Comparison of ENCODE assay signal across 11 mouse cellular contexts in the genomic region with DNA sequence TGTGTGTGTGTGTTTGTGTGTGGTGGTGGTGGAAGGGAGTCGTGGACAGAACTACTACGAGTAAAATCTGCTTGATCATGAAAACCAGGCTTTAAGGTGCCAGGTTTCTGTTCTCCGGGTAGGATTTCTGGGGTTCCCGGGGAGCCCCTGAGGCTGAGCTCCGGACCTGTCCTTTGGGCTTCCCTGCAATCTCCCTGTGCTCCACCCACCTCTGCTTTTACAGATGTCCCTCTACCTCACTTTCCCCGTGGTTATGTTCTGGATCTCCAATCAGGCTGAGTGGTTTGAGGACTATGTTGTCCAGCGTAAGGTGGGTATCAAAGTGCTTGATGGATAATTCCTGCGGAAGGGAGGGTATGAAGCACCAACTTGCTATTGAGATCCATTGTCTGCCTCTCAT. TPM values are rescaled to one million over a fixed set of nuclear protein-coding genes. Genes with fewer than 3 reads are reported as not detected.
A peak's percentile ranks its signal among the peaks of the same experiment; 100 is the strongest.
DNase-seq lines count a peak whose midpoint lies in the region; ATAC-seq and TF ChIP-seq lines count a peak whose summit lies in the region.
"Had no signal": no experiment of that assay in that cellular context is flagged by ENCODE, and none has a peak within 500 bp of the region (broad histone marks: within the 10 kb centered on the region; RNA-seq: fewer than 3 reads in every experiment).

No protein-coding gene starts in this region.

- H3K27me3 ChIP-seq in heart, embryonic 11.5 days (ENCODE audit: control insufficient read depth, insufficient read depth, low read length): no peaks in the 10 kb centered on the region
- no peaks in the 10 kb centered on the region for H3K27me3 ChIP-seq in forebrain, postnatal 0 days (ENCODE audit: insufficient read depth, low read length)
- no peaks in the 10 kb centered on the region for H3K27me3 ChIP-seq in thymus, adult 2 months (ENCODE audit: control insufficient read depth, insufficient read depth, low read length)

- 61% methylated on average over 8 of the region's 8 CpGs for WGBS in heart, embryonic 11.5 days (ENCODE audit: insufficient replicate concordance)
- WGBS in forebrain, postnatal 0 days: 70% methylated on average over 8 of the region's 8 CpGs
- WGBS in macrophage (ENCODE audit: missing documents): 74% methylated on average over 4 of the region's 8 CpGs
- WGBS in thymus, adult 2 months: 61% methylated on average over 8 of the region's 8 CpGs

- no peaks in the 10 kb centered on the region for H3K9me3 ChIP-seq in heart, embryonic 11.5 days (replicated peaks; ENCODE audit: control insufficient read depth, low read length)
- no peaks in the 10 kb centered on the region for H3K9me3 ChIP-seq in ES-E14 (ENCODE audit: control insufficient read depth, insufficient read depth, low read depth, low read length)
- H3K9me3 ChIP-seq in forebrain, postnatal 0 days (ENCODE audit: low read length): no peaks in the 10 kb centered on the region

- peaks cover 9% of the 10 kb centered on the region for H3K36me3 ChIP-seq in heart, embryonic 11.5 days (ENCODE audit: control insufficient read depth, insufficient read depth, low read length)
- peaks cover 11% of the 10 kb centered on the region for H3K36me3 ChIP-seq in ES-E14 (ENCODE audit: control insufficient read depth, insufficient read depth, low read length, poor library complexity, severe bottlenecking)
- H3K36me3 ChIP-seq in forebrain, postnatal 0 days (ENCODE audit: insufficient read depth): peaks cover 9% of the 10 kb centered on the region
- H3K36me3 ChIP-seq in macrophage (ENCODE audit: inconsistent target): peaks cover 24% of the 10 kb centered on the region
- no peaks in the 10 kb centered on the region; the same call in 1 of the 2 replicates for H3K36me3 ChIP-seq in thymus, adult 2 months (ENCODE audit: control insufficient read depth, insufficient read depth, low read length)

- H3K4me1 ChIP-seq in heart, embryonic 11.5 days (ENCODE audit: control insufficient read depth, insufficient read depth, low read length): peaks cover 4% of the 10 kb centered on the region
- H3K4me1 ChIP-seq in ES-E14 (ENCODE audit: control insufficient read depth in 2 of 2, insufficient read depth in 2 of 2, low read length in 2 of 2, poor library complexity in 1 of 2): 0 out of 4 replicates have a peak, but pooled peaks cover 0 to 2% of the 10 kb centered on the region in 2 experiments
- peaks cover 13% of the 10 kb centered on the region for H3K4me1 ChIP-seq in forebrain, postnatal 0 days (ENCODE audit: insufficient read depth)
- H3K4me1 ChIP-seq in thymus, adult 2 months (replicated peaks; ENCODE audit: control insufficient read depth, insufficient read depth, low read length): peaks cover 9% of the 10 kb centered on the region

- no peak for TF ChIP-seq POLR2A in thymus, adult 2 months (IDR thresholded peaks at IDR 0.05; ENCODE audit: control insufficient read depth, extremely low read depth, insufficient read depth, low read length, poor library complexity)

- intact Hi-C loops in heart, postnatal 36 days (cut with DNase I): loop anchor here (5.0 to 10.0 kb wide), 3 partner anchors 105 to 1055 kb away; partner anchors contain the start of genes Ctxn1, Pnpla6 and Snapc2

- peaks cover 44% of the 10 kb centered on the region for H3K79me2 ChIP-seq in macrophage (ENCODE audit: inconsistent target)

- peak overlapping the region; percentile 65 for H3K4me2 ChIP-seq in heart, embryonic 11.5 days
- H3K4me2 ChIP-seq in forebrain, postnatal 0 days (ENCODE audit: low read depth): peak overlapping the region; percentile 68

- no peak overlapping the region for H3K27ac ChIP-seq in heart, embryonic 11.5 days (ENCODE audit: low read depth, low read length)
- H3K27ac ChIP-seq in ES-E14 (ENCODE audit: insufficient read depth, low read depth, low read length, poor library complexity, severe bottlenecking) (no peak overlapping the region), macrophage (no peak overlapping the region)
- H3K27ac ChIP-seq in forebrain, postnatal 0 days (ENCODE audit: low read depth, low read length): no peak overlapping the region
- H3K27ac ChIP-seq in thymus, adult 2 months (ENCODE audit: control insufficient read depth, insufficient read depth, low read length): no peak overlapping the region

- H3K9ac ChIP-seq in heart, embryonic 11.5 days (ENCODE audit: low read depth, low read length): peak overlapping the region; percentile 74
- H3K9ac ChIP-seq in ES-E14 (ENCODE audit: insufficient read depth, low read depth, low read length, poor library complexity, severe bottlenecking): peak overlapping the region; percentile 77; the same call in 1 of the 2 replicates
- no peak overlapping the region for H3K9ac ChIP-seq in forebrain, postnatal 0 days

- no peak for ATAC-seq in heart, embryonic 11.5 days (replicated peaks; ENCODE audit: insufficient number of reproducible peaks, low FRiP score, low TSS enrichment)
- no peak for ATAC-seq in forebrain, postnatal 0 days

- in situ Hi-C loops in ES-E14 (cut with MboI; ENCODE audit: low sequenced_read_pairs in 2 of 2, unreplicated experiment in 2 of 2): no loop called here

- no peak for DNase-seq in heart, postnatal 36 days
- no peak for DNase-seq in ES-E14 (ENCODE audit: low read depth, low spot score)
- DNase-seq in forebrain, postnatal 0 days: no peak
- DNase-seq in thymus, postnatal 14 days: no peak
- DNase-seq in thymus, adult 2 months: no peak
- DNase-seq in adrenal gland, postnatal 14 days: no peak
- DNase-seq: thymus, adult 18-20 months had no signal

- H3K4me3 ChIP-seq in heart, embryonic 11.5 days (ENCODE audit: low read depth, low read length): peak overlapping the region; percentile 80
- peak overlapping the region; percentile 78 to 93; a peak in 3 of 4 replicates for H3K4me3 ChIP-seq in ES-E14 (ENCODE audit: insufficient read depth in 1 of 2, low read depth in 1 of 2, low read length in 2 of 2, poor library complexity in 1 of 2, severe bottlenecking in 1 of 2)
- peak overlapping the region; percentile 99 for H3K4me3 ChIP-seq in forebrain, postnatal 0 days (ENCODE audit: low read depth, low read length)
- H3K4me3 ChIP-seq in macrophage (ENCODE audit: inconsistent target): peak overlapping the region; percentile 99
- no peak overlapping the region for H3K4me3 ChIP-seq in thymus, adult 2 months (ENCODE audit: control insufficient read depth, insufficient read depth, low read length)

- TF ChIP-seq CTCF in forebrain, postnatal 0 days (IDR thresholded peaks at IDR 0.05; ENCODE audit: low read depth): no peak
- no peak for TF ChIP-seq CTCF in thymus, adult 2 months (IDR thresholded peaks at IDR 0.05; ENCODE audit: borderline replicate concordance, control insufficient read depth, extremely low read depth, insufficient read depth, low read length, poor library complexity)

RNA-seq across cellular contexts. Expression of gene Pet100, which starts 0.8 kb away (rescaled TPM):
- polyA plus RNA-seq in heart, embryonic 11.5 days (2014; fragmentation: Nextera tagmentation; extraction: Ambion mirVana): 109 and 114 TPM in 2 replicates
- total RNA-seq in heart, postnatal 36 days (2021): 10 to 100 TPM; 77.5 to 81.7 TPM
- total RNA-seq in ES-E14 (2012; rRNA removed): 97.6 and 110 TPM in 2 replicates
- total RNA-seq in forebrain, postnatal 0 days (2014; rRNA removed): 17.7 and 22.9 TPM in 2 replicates
- polyA plus RNA-seq in forebrain, postnatal 0 days (2015; fragmentation: Nextera tagmentation; extraction: Ambion mirVana): 82.4 and 121 TPM in 2 replicates
- total RNA-seq in macrophage (2018; cell fraction: chromatin; rRNA removed): 10 to 100 TPM in 25 of 26 experiments, 1 to 10 TPM in 1; 8.3 to 84.9 (median 43.3) TPM
- 10 to 100 TPM; 35.4 to 94.1 (median 54.8) TPM for total RNA-seq in macrophage (2018; cell fraction: cytosol; rRNA removed)
- 10 to 100 TPM; 21.8 to 91.7 (median 55.4) TPM for total RNA-seq in macrophage (2018; cell fraction: nucleus; rRNA removed)
- 35.9 to 49.5 TPM (median 43.3 TPM) in 3 replicates for polyA plus RNA-seq in macrophage (2018)
- 4.7 and 6.9 TPM in 2 replicates for polyA plus RNA-seq in thymus, adult 2 months (2012; rRNA removed)
- total RNA-seq in adrenal gland, postnatal 14 days (2021): 121 TPM in 2 replicates

RNA-seq across cellular contexts. Expression of gene Xab2, which starts 1.0 kb away (rescaled TPM):
- 32.6 and 34.7 TPM in 2 replicates for polyA plus RNA-seq in heart, embryonic 11.5 days (2014; fragmentation: Nextera tagmentation; extraction: Ambion mirVana)
- 10 to 100 TPM; 17.1 to 17.5 TPM for total RNA-seq in heart, postnatal 36 days (2021)
- 76.0 and 78.9 TPM in 2 replicates for total RNA-seq in ES-E14 (2012; rRNA removed)
- 38.7 and 48.4 TPM in 2 replicates for total RNA-seq in forebrain, postnatal 0 days (2014; rRNA removed)
- polyA plus RNA-seq in forebrain, postnatal 0 days (2015; fragmentation: Nextera tagmentation; extraction: Ambion mirVana): 34.6 and 37.3 TPM in 2 replicates
- 10 to 100 TPM; 32.7 to 76.6 (median 56.0) TPM for total RNA-seq in macrophage (2018; cell fraction: chromatin; rRNA removed)
- 10 to 100 TPM; 16.4 to 30.4 (median 24.6) TPM for total RNA-seq in macrophage (2018; cell fraction: cytosol; rRNA removed)
- 10 to 100 TPM; 30.8 to 54.1 (median 39.6) TPM for total RNA-seq in macrophage (2018; cell fraction: nucleus; rRNA removed)
- 26.9 to 29.7 TPM (median 28.8 TPM) in 3 replicates for polyA plus RNA-seq in macrophage (2018)
- polyA plus RNA-seq in thymus, adult 2 months (2012; rRNA removed): 128 and 133 TPM in 2 replicates
- total RNA-seq in adrenal gland, postnatal 14 days (2021): 31.5 and 38.2 TPM in 2 replicates

RNA-seq across cellular contexts. Expression of gene Pcp2, which starts 3.2 kb away (rescaled TPM):
- 0.11 TPM in 1 of 2 replicates, not detected in the other for polyA plus RNA-seq in heart, embryonic 11.5 days (2014; fragmentation: Nextera tagmentation; extraction: Ambion mirVana)
- not detected for total RNA-seq in heart, postnatal 36 days (2021)
- total RNA-seq in ES-E14 (2012; rRNA removed): 0.79 and 0.89 TPM in 2 replicates
- total RNA-seq in forebrain, postnatal 0 days (2014; rRNA removed): not detected in 2 replicates
- polyA plus RNA-seq in forebrain, postnatal 0 days (2015; fragmentation: Nextera tagmentation; extraction: Ambion mirVana): not detected in 2 replicates
- not detected for total RNA-seq in macrophage (2018; cell fraction: chromatin; rRNA removed)
- not detected for total RNA-seq in macrophage (2018; cell fraction: cytosol; rRNA removed)
- total RNA-seq in macrophage (2018; cell fraction: nucleus; rRNA removed): not detected
- polyA plus RNA-seq in macrophage (2018): not detected in 3 replicates
- polyA plus RNA-seq in thymus, adult 2 months (2012; rRNA removed): 0.34 and 0.84 TPM in 2 replicates
- total RNA-seq in adrenal gland, postnatal 14 days (2021): not detected in 2 replicates
- total RNA-seq: common myeloid progenitor, adult 5-6 weeks; left cerebral cortex, postnatal 10 days had no signal

RNA-seq across cellular contexts. Expression of gene Stxbp2, which starts 8.6 kb away (rescaled TPM):
- polyA plus RNA-seq in heart, embryonic 11.5 days (2014; fragmentation: Nextera tagmentation; extraction: Ambion mirVana): 57.7 and 60.2 TPM in 2 replicates
- 1 to 10 TPM; 4.4 to 6.4 TPM for total RNA-seq in heart, postnatal 36 days (2021)
- total RNA-seq in ES-E14 (2012; rRNA removed): 38.5 and 50.5 TPM in 2 replicates
- 33.9 and 43.8 TPM in 2 replicates for total RNA-seq in forebrain, postnatal 0 days (2014; rRNA removed)
- 35.5 and 44.7 TPM in 2 replicates for polyA plus RNA-seq in forebrain, postnatal 0 days (2015; fragmentation: Nextera tagmentation; extraction: Ambion mirVana)
- 100 to 1,000 TPM; 464 to 917 (median 687) TPM for total RNA-seq in macrophage (2018; cell fraction: chromatin; rRNA removed)
- total RNA-seq in macrophage (2018; cell fraction: cytosol; rRNA removed): 100 to 1,000 TPM in 24 of 26 experiments, 10 to 100 TPM in 2; 99.0 to 162 (median 127) TPM
- total RNA-seq in macrophage (2018; cell fraction: nucleus; rRNA removed): 100 to 1,000 TPM; 220 to 729 (median 402) TPM
- polyA plus RNA-seq in macrophage (2018): 121 to 243 TPM (median 173 TPM) in 3 replicates
- polyA plus RNA-seq in thymus, adult 2 months (2012; rRNA removed): 260 and 262 TPM in 2 replicates
- 79.6 and 116 TPM in 2 replicates for total RNA-seq in adrenal gland, postnatal 14 days (2021)

RNA-seq across cellular contexts. Expression of gene Retn, which starts 33.5 kb away (rescaled TPM):
- not detected in 2 replicates for polyA plus RNA-seq in heart, embryonic 11.5 days (2014; fragmentation: Nextera tagmentation; extraction: Ambion mirVana)
- total RNA-seq in heart, postnatal 36 days (2021): 1 to 10 TPM in 1 of 2 experiments, under 1 TPM in 1; 0.84 to 1.6 TPM
- 0.45 and 0.74 TPM in 2 replicates for total RNA-seq in ES-E14 (2012; rRNA removed)
- total RNA-seq in forebrain, postnatal 0 days (2014; rRNA removed): 0.38 and 1.7 TPM in 2 replicates
- 0.42 and 0.44 TPM in 2 replicates for polyA plus RNA-seq in forebrain, postnatal 0 days (2015; fragmentation: Nextera tagmentation; extraction: Ambion mirVana)
- total RNA-seq in macrophage (2018; cell fraction: chromatin; rRNA removed): under 1 TPM in 1 of 26 experiments, not detected in 25; 0.99 TPM
- total RNA-seq in macrophage (2018; cell fraction: cytosol; rRNA removed): not detected
- under 1 TPM in 1 of 26 experiments, not detected in 25; 0.89 TPM for total RNA-seq in macrophage (2018; cell fraction: nucleus; rRNA removed)
- not detected in 3 replicates for polyA plus RNA-seq in macrophage (2018)
- 15.3 and 16.9 TPM in 2 replicates for polyA plus RNA-seq in thymus, adult 2 months (2012; rRNA removed)
- total RNA-seq in adrenal gland, postnatal 14 days (2021): 9.5 and 19.9 TPM in 2 replicates
- total RNA-seq: common myeloid progenitor, adult 5-6 weeks had no signal
